Mouse (Mus musculus) G1E (cell line): ENCODE results near the gene Kif12. TPM values are rescaled to one million over a fixed set of nuclear protein-coding genes. Genes with fewer than 3 reads are reported as not detected.

Experiments used
- ATAC-seq: 2 replicates; pipeline ENCODE4 v1.8.0; 2016; ENCODE audit warnings: mild to moderate bottlenecking; ENCODE audit not compliant: insufficient number of reproducible peaks, poor library complexity, low FRiP score, severe bottlenecking; ENCODE audit errors: extremely low read depth
- DNase-seq: peaks from one replicate; pipeline ENCODE4 v3.0.0; 2012; ENCODE audit warnings: low spot score
- H3K27me3 ChIP-seq: 2 replicates; pipeline ENCODE4 v1.6.1; 2012; ENCODE audit warnings: mild to moderate bottlenecking, low read length, inconsistent platforms; ENCODE audit not compliant: insufficient read depth
- H3K36me3 ChIP-seq: replicated peaks from 2 replicates; pipeline ENCODE3; 2012; ENCODE audit warnings: mild to moderate bottlenecking, inconsistent platforms
- H3K4me1 ChIP-seq: 2 replicates; pipeline ENCODE4 v1.6.1; 2012; ENCODE audit warnings: low read depth, low read length, inconsistent platforms, mixed read lengths; ENCODE audit not compliant: insufficient read depth
- H3K4me3 ChIP-seq: 2 replicates; pipeline ENCODE4 v1.5.1; 2012; ENCODE audit warnings: low read depth, mild to moderate bottlenecking, inconsistent platforms, low read length, moderate library complexity, mixed read lengths
- H3K9me3 ChIP-seq: replicated peaks from 2 replicates; pipeline ENCODE4 v1.6.1; 2012; ENCODE audit warnings: inconsistent platforms
- CTCF ChIP-seq: IDR thresholded peaks from 2 replicates; pipeline ENCODE4 v1.5.1; 2012; ENCODE audit warnings: low read depth, low read length, inconsistent platforms, mixed read lengths
- GATA1 ChIP-seq: IDR thresholded peaks from 2 replicates; pipeline ENCODE4 v1.6.1; 2012; ENCODE audit warnings: borderline replicate concordance, low read length, inconsistent platforms, mixed read lengths
- GATA2 ChIP-seq: IDR thresholded peaks from 2 replicates; pipeline ENCODE4 v1.6.1; 2012; ENCODE audit warnings: low read depth, low read length, inconsistent platforms, borderline replicate concordance
- POLR2AphosphoS5 ChIP-seq: IDR thresholded peaks from 2 replicates; pipeline ENCODE4 v1.6.1; 2012; ENCODE audit warnings: low read depth, low read length, inconsistent platforms; ENCODE audit not compliant: insufficient replicate concordance
- TAL1 ChIP-seq: conservative IDR thresholded peaks from 2 replicates; pipeline ENCODE4 v1.6.1; 2012; ENCODE audit warnings: low read depth, low read length, inconsistent platforms, mixed read lengths
- polyA plus RNA-seq: library from polyadenylated mRNA; stranded (reverse); fragments of >175 nt; gene quantifications from 2 replicates; pipeline ENCODE4 v1.2.3, GENCODE M21; 2012
- total RNA-seq, 2 experiments: library from RNA; stranded (forward) in 1 of 2; stranded (reverse) in 1 of 2; fragments of 200-1000 nt in 1 of 2; fragments of >200 nt in 1 of 2; fragmentation: Nextera tagmentation in 1 of 2; gene quantifications; 2 replicates each; pipeline ENCODE4 v1.2.3; 2014 to 2017

Kif12 gene
- total RNA-seq (2014; fragmentation: Nextera tagmentation), result not detected in 2 replicates
- 0.06 TPM in 1 of 2 replicates, not detected in the other for total RNA-seq (2017)
- polyA plus RNA-seq, result not detected in 2 replicates

- no peak for ATAC-seq
Observed at GRCm38 (mm10) chr4:63171969-63172685, at the start of gene Kif12. Kif12 (minus strand) TSS chr4:63172131.

GRCm38 (mm10) chr4:63221096-63221958, 49.4 kb upstream of the Kif12 start:
- no peak overlapping the region for H3K4me3 ChIP-seq
- TF ChIP-seq POLR2AphosphoS5 (no peak), GATA1 (no peak), TAL1 (no peak), CTCF (no peak), GATA2 (no peak)
- DNase-seq (no peak), ATAC-seq (no peak)
- H3K27me3 ChIP-seq, result no peaks in the 10 kb centered on the region; the same call in 1 of the 2 replicates
- no peaks in the 10 kb centered on the region for H3K36me3 ChIP-seq
- H3K9me3 ChIP-seq, result peaks cover 98% of the 10 kb centered on the region
- no peaks in the 10 kb centered on the region for H3K4me1 ChIP-seq

More at GRCm38 (mm10) chr4:63171969-63172685, at the start of gene Kif12:
- peaks cover 68% of the 10 kb centered on the region for H3K9me3 ChIP-seq
- no peaks in the 10 kb centered on the region for H3K4me1 ChIP-seq
- peak within 1 kb of the TSS; percentile 38; the same call in 1 of the 2 replicates for H3K4me3 ChIP-seq
- H3K36me3 ChIP-seq, result no peaks in the 10 kb centered on the region
- DNase-seq, result no peak
- TF ChIP-seq TAL1 (no peak), GATA2 (no peak), POLR2AphosphoS5 (no peak), CTCF (no peak), GATA1 (no peak)
- no peaks in the 10 kb centered on the region for H3K27me3 ChIP-seq

GRCm38 (mm10) chr4:63219635-63220034, 47.7 kb upstream of the Kif12 start:
- Histone ChIP-seq H3K4me3 (no peak overlapping the region), H3K9me3 (peaks cover 98% of the 10 kb centered on the region), H3K4me1 (no peaks in the 10 kb centered on the region), H3K27me3 (no peaks in the 10 kb centered on the region), H3K36me3 (no peaks in the 10 kb centered on the region)
- TF ChIP-seq GATA1, result no peak
- no peak for TF ChIP-seq POLR2AphosphoS5
- TF ChIP-seq TAL1, result no peak
- no peak for TF ChIP-seq CTCF
- TF ChIP-seq GATA2, result no peak
- ATAC-seq (no peak), DNase-seq (no peak)

- DNase-seq (no peak), ATAC-seq (no peak)
- H3K27me3 ChIP-seq, result no peaks in the 10 kb centered on the region; the same call in 1 of the 2 replicates
- no peaks in the 10 kb centered on the region for H3K36me3 ChIP-seq
- H3K4me1 ChIP-seq, result no peaks in the 10 kb centered on the region
- TF ChIP-seq TAL1, result no peak
- TF ChIP-seq CTCF, result no peak
- TF ChIP-seq GATA1, result no peak
- no peak for TF ChIP-seq POLR2AphosphoS5
- TF ChIP-seq GATA2, result no peak
- no peak overlapping the region for H3K4me3 ChIP-seq
- H3K9me3 ChIP-seq, result peaks cover 98% of the 10 kb centered on the region
Observed at GRCm38 (mm10) chr4:63219059-63219458, 47.1 kb upstream of the Kif12 start.

- Histone ChIP-seq H3K4me3 (no peak overlapping the region), H3K4me1 (no peaks in the 10 kb centered on the region), H3K36me3 (no peaks in the 10 kb centered on the region), H3K9me3 (peaks cover 93% of the 10 kb centered on the region), H3K27me3 (no peaks in the 10 kb centered on the region; the same call in 1 of the 2 replicates)
- no peak for ATAC-seq
- no peak for DNase-seq
- TF ChIP-seq CTCF, result no peak
- no peak for TF ChIP-seq POLR2AphosphoS5
- TF ChIP-seq GATA2, result no peak
- TF ChIP-seq TAL1, result no peak
- TF ChIP-seq GATA1, result no peak
Observed at GRCm38 (mm10) chr4:63217513-63217912, 45.6 kb upstream of the Kif12 start.

GRCm38 (mm10) chr4:63216566-63216965, 44.6 kb upstream of the Kif12 start:
- peaks cover 91% of the 10 kb centered on the region for H3K9me3 ChIP-seq
- H3K4me3 ChIP-seq, result no peak overlapping the region
- no peaks in the 10 kb centered on the region for H3K4me1 ChIP-seq
- ATAC-seq (no peak), DNase-seq (no peak)
- H3K36me3 ChIP-seq, result no peaks in the 10 kb centered on the region
- TF ChIP-seq GATA2 (no peak), POLR2AphosphoS5 (no peak), CTCF (no peak), GATA1 (no peak), TAL1 (no peak)
- H3K27me3 ChIP-seq, result no peaks in the 10 kb centered on the region; the same call in 1 of the 2 replicates
